Mouse (Mus musculus) MEL (cell line): ENCODE results near the gene Tbc1d30. TPM values are rescaled to one million over a fixed set of nuclear protein-coding genes. Genes with fewer than 3 reads are reported as not detected.

Source experiments
- DNase-seq: peaks from one replicate; pipeline ENCODE4 v3.0.0; 2011; ENCODE audit warnings: low read depth, low spot score
- H3K27ac ChIP-seq: 2 replicates; pipeline ENCODE4 v1.5.1; 2012; ENCODE audit warnings: low read depth, mild to moderate bottlenecking, control low read depth, low read length, moderate library complexity; ENCODE audit not compliant: control insufficient read depth
- H3K27me3 ChIP-seq, 2 experiments: fragments of 150-350 bp in 1 of 2; sonication (generic) in 1 of 2; 2 replicates each; pipeline ENCODE4 v1.6.1; 2012; ENCODE audit warnings: low read length in 2 of 2, mild to moderate bottlenecking in 2 of 2, improper control_type of control experiment in 1 of 2, moderate library complexity in 1 of 2; ENCODE audit not compliant: insufficient read depth in 2 of 2, control insufficient read depth in 1 of 2
- H3K36me3 ChIP-seq, 2 experiments: 2 replicates each; pipeline ENCODE4 v1.6.1; 2012 to 2014; ENCODE audit warnings: low read length in 2 of 2, improper control_type of control experiment in 1 of 2, inconsistent platforms in 1 of 2, mild to moderate bottlenecking in 1 of 2; ENCODE audit not compliant: insufficient read depth in 2 of 2, control insufficient read depth in 1 of 2
- H3K4me1 ChIP-seq, 2 experiments: fragments of 150-350 bp in 1 of 2; sonication (generic) in 1 of 2; 2 replicates each; pipeline ENCODE4 v1.6.1; 2012; ENCODE audit warnings: low read length in 2 of 2, improper control_type of control experiment in 1 of 2, mild to moderate bottlenecking in 1 of 2; ENCODE audit not compliant: insufficient read depth in 2 of 2, control insufficient read depth in 1 of 2
- H3K4me3 ChIP-seq, 2 experiments: fragments of 150-350 bp in 1 of 2; sonication (generic) in 1 of 2; 2 replicates each; pipeline ENCODE4 v1.5.1; 2012; ENCODE audit warnings: low read depth in 2 of 2, low read length in 2 of 2, mild to moderate bottlenecking in 2 of 2, moderate library complexity in 2 of 2, control low read depth in 1 of 2, improper control_type of control experiment in 1 of 2; ENCODE audit not compliant: control insufficient read depth in 1 of 2, insufficient read depth in 1 of 2
- H3K79me2 ChIP-seq: 2 replicates; pipeline ENCODE4 v1.6.1; 2012; ENCODE audit warnings: mild to moderate bottlenecking, low read length, moderate library complexity; ENCODE audit not compliant: control insufficient read depth, poor library complexity, insufficient read depth
- H3K9ac ChIP-seq: 2 replicates; pipeline ENCODE4 v1.6.1; 2012; ENCODE audit warnings: low read depth, mild to moderate bottlenecking, control low read depth, low read length, moderate library complexity; ENCODE audit not compliant: control insufficient read depth, poor library complexity, severe bottlenecking
- H3K9me3 ChIP-seq: fragments of 150-350 bp; sonication (generic); replicated peaks from 2 replicates; pipeline ENCODE4 v1.6.1; 2012; ENCODE audit warnings: mild to moderate bottlenecking, low read length, improper control_type of control experiment, moderate library complexity; ENCODE audit not compliant: insufficient read depth
- BHLHE40 ChIP-seq: IDR thresholded peaks from 2 replicates; pipeline ENCODE4 v1.6.1; 2012; ENCODE audit warnings: low read depth, mild to moderate bottlenecking, inconsistent platforms, low read length, improper control_type of control experiment, borderline replicate concordance
- CHD2 ChIP-seq: IDR thresholded peaks from 2 replicates; pipeline ENCODE4 v1.6.1; 2011; ENCODE audit warnings: low read length, improper control_type of control experiment
- ELF1 ChIP-seq: IDR thresholded peaks from 2 replicates; pipeline ENCODE4 v1.6.1; 2014; ENCODE audit warnings: low read depth, mild to moderate bottlenecking, inconsistent platforms, low read length, improper control_type of control experiment, moderate library complexity
- ETS1 ChIP-seq: IDR thresholded peaks from 2 replicates; pipeline ENCODE4 v1.6.1; 2012; ENCODE audit warnings: low read depth, mild to moderate bottlenecking, inconsistent platforms, low read length, improper control_type of control experiment, moderate library complexity
- HCFC1 ChIP-seq: IDR thresholded peaks from 2 replicates; pipeline ENCODE4 v1.6.1; 2012; ENCODE audit warnings: low read depth, mild to moderate bottlenecking, inconsistent platforms, low read length, improper control_type of control experiment, moderate library complexity
- KAT2A ChIP-seq: conservative IDR thresholded peaks from 2 replicates; pipeline ENCODE4 v1.6.1; 2012; ENCODE audit warnings: low read depth, low read length, improper control_type of control experiment, inconsistent platforms
- MAFK ChIP-seq: IDR thresholded peaks from 2 replicates; pipeline ENCODE4 v1.6.1; 2011; ENCODE audit warnings: low read depth, mild to moderate bottlenecking, low read length, improper control_type of control experiment, borderline replicate concordance
- MAX ChIP-seq: IDR thresholded peaks from 2 replicates; pipeline ENCODE4 v1.6.1; 2011; ENCODE audit warnings: low read length, improper control_type of control experiment
- MAZ ChIP-seq: IDR thresholded peaks from 2 replicates; pipeline ENCODE4 v1.6.1; 2012; ENCODE audit warnings: low read depth, mild to moderate bottlenecking, inconsistent platforms, low read length, improper control_type of control experiment
- MEF2A ChIP-seq: IDR thresholded peaks from 2 replicates; pipeline ENCODE4 v1.6.1; 2014; ENCODE audit warnings: low read depth, mild to moderate bottlenecking, inconsistent platforms, low read length, improper control_type of control experiment; ENCODE audit not compliant: poor library complexity, insufficient replicate concordance, severe bottlenecking; ENCODE audit errors: extremely low read depth
- MXI1 ChIP-seq: IDR thresholded peaks from 2 replicates; pipeline ENCODE4 v1.6.1; 2011; ENCODE audit warnings: mild to moderate bottlenecking, low read depth, low read length, improper control_type of control experiment
- MYC ChIP-seq: IDR thresholded peaks from 2 replicates; pipeline ENCODE4 v1.6.1; 2011; ENCODE audit warnings: low read depth, mild to moderate bottlenecking, low read length, improper control_type of control experiment, moderate library complexity
- NELFE ChIP-seq: IDR thresholded peaks from 2 replicates; pipeline ENCODE4 v1.6.1; 2011; ENCODE audit warnings: low read depth, low read length, improper control_type of control experiment
- NRF1 ChIP-seq: IDR thresholded peaks from 2 replicates; pipeline ENCODE4 v1.6.1; 2014; ENCODE audit warnings: low read depth, mild to moderate bottlenecking, inconsistent platforms, low read length, improper control_type of control experiment, moderate library complexity; ENCODE audit not compliant: poor library complexity, insufficient read depth, severe bottlenecking
- POLR2A ChIP-seq, 2 experiments: IDR thresholded peaks; 2 replicates each; pipeline ENCODE4 v1.6.1; 2011 to 2012; ENCODE audit warnings: low read length in 2 of 2, mild to moderate bottlenecking in 2 of 2, control low read depth in 1 of 2, improper control_type of control experiment in 1 of 2, low read depth in 1 of 2, moderate library complexity in 1 of 2; ENCODE audit not compliant: control insufficient read depth in 1 of 2, insufficient read depth in 1 of 2, poor library complexity in 1 of 2
- POLR2AphosphoS2 ChIP-seq: IDR thresholded peaks from 2 replicates; pipeline ENCODE4 v1.6.1; 2011; ENCODE audit warnings: low read length, improper control_type of control experiment
- RAD21 ChIP-seq: IDR thresholded peaks from 2 replicates; pipeline ENCODE4 v1.6.1; 2011; ENCODE audit warnings: mild to moderate bottlenecking, low read depth, low read length, improper control_type of control experiment
- SIN3A ChIP-seq: IDR thresholded peaks from 2 replicates; pipeline ENCODE4 v1.6.1; 2012; ENCODE audit warnings: low read length, improper control_type of control experiment, inconsistent platforms
- USF1 ChIP-seq: IDR thresholded peaks from 2 replicates; pipeline ENCODE4 v1.6.1; 2014; ENCODE audit warnings: low read depth, mild to moderate bottlenecking, inconsistent platforms, low read length, improper control_type of control experiment, moderate library complexity
- USF2 ChIP-seq, 2 experiments: IDR thresholded peaks; 2 replicates each; pipeline ENCODE4 v1.6.1; 2011 to 2012; ENCODE audit warnings: improper control_type of control experiment in 2 of 2, low read length in 2 of 2, borderline replicate concordance in 1 of 2, inconsistent platforms in 1 of 2, low read depth in 1 of 2, mild to moderate bottlenecking in 1 of 2; ENCODE audit not compliant: insufficient read depth in 1 of 2
- ZMIZ1 ChIP-seq: IDR thresholded peaks from 2 replicates; pipeline ENCODE4 v1.6.1; 2012; ENCODE audit warnings: low read depth, mild to moderate bottlenecking, inconsistent platforms, low read length, improper control_type of control experiment, moderate library complexity
- ZNF384 ChIP-seq: IDR thresholded peaks from 2 replicates; pipeline ENCODE4 v1.6.1; 2012; ENCODE audit warnings: low read depth, mild to moderate bottlenecking, inconsistent platforms, low read length, improper control_type of control experiment
- polyA plus RNA-seq, 2 experiments: library from polyadenylated mRNA; stranded (reverse) in 1 of 2; unstranded in 1 of 2; fragments of >175 nt in 1 of 2; fragments of >200 nt in 1 of 2; gene quantifications; 2 replicates each; pipeline versions ENCODE4 v1.2.1 to v1.2.4; 2012; ENCODE audit warnings: low replicate concordance in 2 of 2, low read depth in 1 of 2; ENCODE audit not compliant: insufficient read length in 2 of 2, insufficient read depth in 1 of 2, missing spikeins in 1 of 2
- total RNA-seq: library from RNA; depleted of rRNA; stranded (reverse); fragments of 300-350 nt; gene quantifications from 2 replicates; pipeline ENCODE4 v1.2.3, GENCODE M21; 2012

Gene Tbc1d30
- total and polyA plus RNA-seq, 3 experiments, result 0.35 to 2.1 TPM; not detected in 1

GRCm38 (mm10) chr10:121364801-121365564 is 13.9 kb upstream of the Tbc1d30 start, which contains the start of gene Gns:
Gns (plus strand) TSS chr10:121365090.
- Histone ChIP-seq H3K36me3 (peaks cover 0 to 11% of the 10 kb centered on the region in 2 experiments; a peak in 3 of 4 replicates), H3K79me2 (peaks cover 32% of the 10 kb centered on the region), H3K9ac (peak within 1 kb of the TSS; percentile 86), H3K9me3 (no peaks in the 10 kb centered on the region), H3K27ac (peak within 1 kb of the TSS; percentile 26), H3K4me3 (peak within 1 kb of the TSS; percentile 71), H3K4me1 (peaks cover 0 to 22% of the 10 kb centered on the region in 2 experiments; a peak in 3 of 4 replicates), H3K27me3 (no peaks in the 10 kb centered on the region)
- DNase-seq, result peak; percentile 82
- TF ChIP-seq ZMIZ1 (0 out of 2 replicates have a peak, but pooled peaks have one; percentile 31), RAD21 (no peak), CHD2 (no peak), BHLHE40 (peak; percentile 93), ELF1 (no peak), ZNF384 (no peak), NRF1 (no peak), NELFE (peak; percentile 68), MAX (peak; percentile 93), MXI1 (peak; percentile 83), ETS1 (no peak), KAT2A (no peak), USF2 (IDR thresholded peaks at IDR 0.05; ENCODE audit: borderline replicate concordance in 1 of 2, insufficient read depth in 1 of 2, low read depth in 1 of 2, low read length in 2 of 2) (peak; percentile 93 to 98), MEF2A (no peak), MAZ (no peak; the same call in 1 of the 2 replicates), MYC (peak; percentile 71; the same call in 1 of the 2 replicates), USF1 (peak; percentile 98), MAFK (no peak), POLR2A (IDR thresholded peaks at IDR 0.05; ENCODE audit: control insufficient read depth in 1 of 2, insufficient read depth in 1 of 2, low read depth in 1 of 2, low read length in 2 of 2, poor library complexity in 1 of 2) (peak; percentile 90 to 94), SIN3A (peak; percentile 85), HCFC1 (peak; percentile 58; the same call in 1 of the 2 replicates), POLR2AphosphoS2 (peak; percentile 47; the same call in 1 of the 2 replicates)
